Mouse (Mus musculus) lung, postnatal 36 days (tissue): Measurements from ENCODE around the gene Ppp1ca.

Experiments used
- DNase-seq: peaks from one replicate; pipeline ENCODE4 v3.0.0; 2022; ENCODE audit warnings: mixed read lengths

Ppp1ca gene

GRCm38 (mm10) chr19:4155223-4156072, 36.4 kb upstream of the Ppp1ca start:
- no peak for DNase-seq

- DNase-seq: no peak
These were observed 35.7 kb upstream of the Ppp1ca start for GRCm38 (mm10) chr19:4156073-4156579.

GRCm38 (mm10) chr19:4156771-4157170, 35.1 kb upstream of the Ppp1ca start:
- no peak for DNase-seq

GRCm38 (mm10) chr19:4159049-4159448, 32.8 kb upstream of the Ppp1ca start:
- DNase-seq: no peak

GRCm38 (mm10) chr19:4162646-4163542, 29.0 kb upstream of the Ppp1ca start, which contains the start of gene Rps6kb2:
Rps6kb2 (minus strand) TSS chr19:4163354.
- peak; percentile 99 for DNase-seq

- no peak for DNase-seq
These were observed 28.4 kb upstream of the Ppp1ca start for GRCm38 (mm10) chr19:4163543-4163887.

- no peak for DNase-seq
These were observed 27.8 kb upstream of the Ppp1ca start for GRCm38 (mm10) chr19:4164100-4164499.

- no peak for DNase-seq
These were observed 27.1 kb upstream of the Ppp1ca start for GRCm38 (mm10) chr19:4164721-4165120.

- no peak for DNase-seq
These were observed 25.0 kb upstream of the Ppp1ca start for GRCm38 (mm10) chr19:4166678-4167476.

- DNase-seq: peak; percentile 99
These were observed 22.5 kb upstream of the Ppp1ca start for GRCm38 (mm10) chr19:4169378-4169784.

- no peak for DNase-seq
These were observed 22.1 kb upstream of the Ppp1ca start for GRCm38 (mm10) chr19:4169810-4170209.

GRCm38 (mm10) chr19:4170723-4171392, 21.0 kb upstream of the Ppp1ca start:
- no peak for DNase-seq

GRCm38 (mm10) chr19:4171393-4172290, 20.2 kb upstream of the Ppp1ca start:
- DNase-seq: peak; percentile 41

GRCm38 (mm10) chr19:4172925-4173324, 18.9 kb upstream of the Ppp1ca start:
- no peak for DNase-seq

GRCm38 (mm10) chr19:4175368-4175947, 16.4 kb upstream of the Ppp1ca start, which contains the start of gene Carns1:
Carns1 (minus strand) TSS chr19:4175479.
- peak; percentile 56 for DNase-seq

- no peak for DNase-seq
These were observed 11.5 kb upstream of the Ppp1ca start for GRCm38 (mm10) chr19:4180411-4180810.

GRCm38 (mm10) chr19:4181892-4182291, 10.0 kb upstream of the Ppp1ca start:
- peak; percentile 87 for DNase-seq

GRCm38 (mm10) chr19:4183689-4184088, 8.2 kb upstream of the Ppp1ca start:
- DNase-seq: no peak

GRCm38 (mm10) chr19:4184976-4185975, 6.6 kb upstream of the Ppp1ca start:
- DNase-seq: peak; percentile 44
